Mouse (Mus musculus) stomach, adult 2 months (tissue): ENCODE results near the gene Gm2174. TPM values are rescaled to one million over a fixed set of nuclear protein-coding genes. Genes with fewer than 3 reads are reported as not detected.

Experiments
- polyA plus RNA-seq: library from polyadenylated mRNA; depleted of rRNA; stranded (reverse); fragments of >200 nt; gene quantifications from 2 replicates; pipeline ENCODE4 v1.2.3, GENCODE M21; 2012; rRNA removed

Gene Gm2174
- not detected in 2 replicates for polyA plus RNA-seq

GRCm38 (mm10) chrX:56447524-56448015, at the start of gene Gm2174:
Gene Gm2174, plus strand, starts transcription at chrX:56447965.

DNA sequence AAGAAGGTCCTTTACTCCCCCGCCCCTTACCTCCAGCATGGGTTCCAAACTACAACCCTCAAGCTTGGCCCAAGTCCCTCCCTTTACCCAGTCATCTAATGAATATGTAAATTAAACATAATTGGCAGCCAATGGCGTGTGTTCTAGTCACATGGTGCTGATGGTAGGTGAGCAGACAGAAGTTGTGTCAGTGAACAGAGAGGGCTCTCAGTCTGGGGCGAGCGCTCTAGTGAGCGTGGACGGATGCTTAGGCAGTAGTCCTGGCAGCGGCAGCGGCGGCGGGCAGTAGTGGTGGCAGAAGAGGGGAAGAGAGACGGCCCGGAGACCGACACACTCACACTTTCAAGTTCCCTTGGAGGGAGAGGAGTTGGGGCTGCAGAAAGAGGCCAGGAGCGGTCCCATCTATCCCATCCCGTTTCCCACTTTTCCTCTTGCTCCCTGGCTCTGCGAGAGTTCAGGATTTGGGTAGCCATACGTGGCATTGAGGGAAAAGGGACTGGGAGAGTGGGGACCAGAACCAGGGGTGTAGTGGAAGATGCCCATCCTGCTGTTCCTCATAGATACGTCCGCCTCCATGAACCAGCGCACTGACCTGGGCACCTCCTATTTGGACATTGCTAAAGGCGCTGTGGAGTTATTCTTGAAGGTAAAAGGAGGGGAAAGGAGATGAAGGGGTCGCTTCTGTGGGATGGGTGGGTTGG, 7.1 kb downstream of the Gm2174 start, which contains the start of gene Ints6l:
Gene Ints6l (plus strand): TSS at position 187 of the 701 bp plus-strand sequence.

Other genes with a start within 250 kb of the Gm2174 start
- gene Gm773, start 235.1 kb upstream of the Gm2174 start, polyA plus RNA-seq, result not detected in 2 replicates
- gene Zfp449, start 101.6 kb upstream of the Gm2174 start, polyA plus RNA-seq, result 0.05 and 0.08 TPM in 2 replicates
- gene Smim10l2a, start 73.4 kb upstream of the Gm2174 start, polyA plus RNA-seq, result 0.76 and 0.84 TPM in 2 replicates
- gene Ints6l, start 6.9 kb downstream of the Gm2174 start, polyA plus RNA-seq, result 1.0 and 4.4 TPM in 2 replicates
- gene Gm10477, start 76.8 kb downstream of the Gm2174 start, polyA plus RNA-seq, result not detected in 2 replicates
- not detected in 2 replicates for gene Gm648, start 101.6 kb downstream of the Gm2174 start, polyA plus RNA-seq
- 1.1 and 1.2 TPM in 2 replicates for gene Mmgt1, start 150.1 kb downstream of the Gm2174 start, polyA plus RNA-seq
- 12.6 and 14.8 TPM in 2 replicates for gene Slc9a6, start 161.8 kb downstream of the Gm2174 start, polyA plus RNA-seq